Mouse (Mus musculus) stomach, postnatal 0 days (tissue): ENCODE measurements around the gene Elmod3.

Experiments used
- CTCF ChIP-seq: IDR thresholded peaks from 2 replicates; pipeline ENCODE4 v1.5.1; 2016; ENCODE audit warnings: antibody characterized with exemption, low read depth, mild to moderate bottlenecking, moderate library complexity
- EP300 ChIP-seq: optimal IDR thresholded peaks from 2 replicates; pipeline ENCODE3; 2016; ENCODE audit warnings: antibody characterized with exemption

DNA sequence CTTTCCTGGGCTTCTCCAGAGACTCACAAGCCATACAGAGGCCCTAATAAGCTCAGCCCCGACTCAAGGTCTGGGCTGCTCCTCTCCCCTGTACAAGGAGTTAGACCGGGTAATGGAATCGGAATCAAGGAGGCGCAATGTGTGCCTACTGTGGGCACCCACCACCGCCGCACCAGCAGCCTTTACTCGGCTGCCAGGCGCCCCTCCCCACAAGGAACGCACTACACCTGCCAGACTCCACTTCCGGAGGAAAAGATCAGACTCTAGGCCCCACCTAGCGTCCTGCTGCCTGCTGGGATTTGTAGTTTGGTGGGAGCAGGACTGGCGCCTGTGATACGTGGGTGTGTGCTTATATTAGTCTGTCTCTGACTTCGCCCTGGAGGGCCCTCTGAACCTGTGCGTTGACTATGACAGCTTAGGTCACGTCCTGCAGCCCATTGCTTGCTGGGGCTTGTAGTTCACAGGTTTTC lies 59.6 kb downstream of the Elmod3 start:
- TF ChIP-seq CTCF (peak; percentile 44), EP300 (no peak)
